Mouse (Mus musculus): ENCODE measurements around the gene Rps12. TPM values are rescaled to one million over a fixed set of nuclear protein-coding genes. Genes with fewer than 3 reads are reported as not detected.

Gene Rps12
- polyA plus RNA-seq, 1 experiment from 2014 or later = 89.4 TPM

GRCm38 (mm10) chr10:23806201-23806600, 19.1 kb upstream of the Rps12 start:
- Histone ChIP-seq H3K9ac (ENCODE audit: low read length) (no peak overlapping the region), H3K4me3 (ENCODE audit: low read length) (no peak overlapping the region), H3K4me1 (ENCODE audit: control insufficient read depth, insufficient read depth, low read length) (no peaks in the 10 kb centered on the region), H3K4me2 (ENCODE audit: low read depth, low read length) (no peak overlapping the region), H3K27ac (ENCODE audit: low read length) (no peak overlapping the region), H3K36me3 (ENCODE audit: control insufficient read depth, insufficient read depth) (peaks cover 18% of the 10 kb centered on the region), H3K27me3 (ENCODE audit: control insufficient read depth, insufficient read depth, low read length) (no peaks in the 10 kb centered on the region), H3K9me3 (replicated peaks; ENCODE audit: control insufficient read depth, low read length) (no peaks in the 10 kb centered on the region)
- ATAC-seq (replicated peaks; ENCODE audit: extremely low read depth, insufficient read depth, low FRiP score) = no peak
- WGBS = 60% methylated on average over 4 of the region's 4 CpGs

DNA sequence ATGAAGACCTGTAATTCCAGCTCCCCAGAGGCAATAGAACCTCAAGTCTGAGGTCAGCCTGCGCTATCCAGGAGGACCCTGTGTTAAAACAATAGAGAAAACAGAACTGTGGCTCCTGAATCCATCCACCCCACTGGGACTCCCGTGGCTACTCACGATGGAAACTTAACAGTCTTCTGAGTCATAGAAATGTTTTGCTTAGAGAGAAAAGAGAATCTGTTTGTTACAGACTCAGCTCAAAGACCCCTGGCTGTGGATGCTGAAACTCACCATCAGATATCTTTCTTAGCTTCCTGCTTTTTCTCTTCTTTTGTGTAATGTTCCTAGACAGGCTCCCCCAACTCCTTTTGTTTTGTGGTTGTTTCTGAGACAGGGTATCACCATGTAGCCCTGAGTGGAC, 17.6 kb upstream of the Rps12 start:
- Histone ChIP-seq H3K4me1 (ENCODE audit: control insufficient read depth, insufficient read depth, low read length) (no peaks in the 10 kb centered on the region), H3K36me3 (ENCODE audit: control insufficient read depth, insufficient read depth) (peaks cover 17% of the 10 kb centered on the region)
- WGBS = 67% methylated on average over 3 of the region's 3 CpGs

GRCm38 (mm10) chr10:23802911-23803310, 15.8 kb upstream of the Rps12 start:
- Histone ChIP-seq H3K27ac (ENCODE audit: low read length) (no peak overlapping the region), H3K36me3 (ENCODE audit: control insufficient read depth, insufficient read depth) (peaks cover 15% of the 10 kb centered on the region), H3K4me3 (ENCODE audit: low read length) (no peak overlapping the region), H3K27me3 (ENCODE audit: control insufficient read depth, insufficient read depth, low read length) (no peaks in the 10 kb centered on the region), H3K9ac (ENCODE audit: low read length) (no peak overlapping the region), H3K4me1 (ENCODE audit: control insufficient read depth, insufficient read depth, low read length) (no peaks in the 10 kb centered on the region), H3K4me2 (ENCODE audit: low read depth, low read length) (no peak overlapping the region), H3K9me3 (replicated peaks; ENCODE audit: control insufficient read depth, low read length) (no peaks in the 10 kb centered on the region)
- 52% methylated on average over 3 of the region's 3 CpGs for WGBS
- no peak for ATAC-seq (replicated peaks; ENCODE audit: extremely low read depth, insufficient read depth, low FRiP score)

More for the DNA sequence above, 17.6 kb upstream of the Rps12 start:
- H3K27ac ChIP-seq (ENCODE audit: low read length) = no peak overlapping the region
- no peak overlapping the region for H3K9ac ChIP-seq (ENCODE audit: low read length)
- H3K4me2 ChIP-seq (ENCODE audit: low read depth, low read length) = no peak overlapping the region
- no peak overlapping the region for H3K4me3 ChIP-seq (ENCODE audit: low read length)
- H3K9me3 ChIP-seq (replicated peaks; ENCODE audit: control insufficient read depth, low read length) = no peaks in the 10 kb centered on the region
- H3K27me3 ChIP-seq (ENCODE audit: control insufficient read depth, insufficient read depth, low read length) = no peaks in the 10 kb centered on the region
- ATAC-seq (replicated peaks; ENCODE audit: extremely low read depth, insufficient read depth, low FRiP score) = no peak

DNA sequence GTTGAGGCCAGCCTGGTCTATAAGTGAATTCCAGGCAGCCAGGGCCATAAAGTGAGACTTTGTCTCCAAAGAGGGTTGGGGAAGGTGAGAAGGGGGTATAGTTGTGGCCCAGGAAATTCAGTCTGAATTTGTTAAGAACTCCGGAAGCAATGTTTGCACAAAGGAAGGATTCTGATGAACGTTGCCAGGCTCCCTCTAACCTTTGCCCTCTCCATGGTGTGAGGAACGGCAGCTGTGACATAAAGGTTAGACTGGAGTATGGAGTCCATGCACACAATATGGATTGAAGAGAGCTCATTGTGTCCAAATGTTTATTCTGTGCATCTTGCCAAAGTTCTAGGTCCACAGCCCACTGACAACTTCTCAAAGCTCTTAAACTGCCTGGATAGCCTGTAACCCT, 12.9 kb upstream of the Rps12 start:
- no peak overlapping the region for H3K4me3 ChIP-seq (ENCODE audit: low read length)
- no peaks in the 10 kb centered on the region for H3K27me3 ChIP-seq (ENCODE audit: control insufficient read depth, insufficient read depth, low read length)
- no peak for ATAC-seq (replicated peaks; ENCODE audit: extremely low read depth, insufficient read depth, low FRiP score)
- WGBS = 51% methylated on average over 3 of the region's 3 CpGs
- no peak overlapping the region for H3K27ac ChIP-seq (ENCODE audit: low read length)
- peaks cover 9% of the 10 kb centered on the region for H3K36me3 ChIP-seq (ENCODE audit: control insufficient read depth, insufficient read depth)
- no peak overlapping the region for H3K9ac ChIP-seq (ENCODE audit: low read length)
- H3K9me3 ChIP-seq (replicated peaks; ENCODE audit: control insufficient read depth, low read length) = no peaks in the 10 kb centered on the region
- no peak overlapping the region for H3K4me2 ChIP-seq (ENCODE audit: low read depth, low read length)
- H3K4me1 ChIP-seq (ENCODE audit: control insufficient read depth, insufficient read depth, low read length) = peaks cover 10% of the 10 kb centered on the region

- Histone ChIP-seq H3K4me3 (ENCODE audit: low read length) (no peak overlapping the region), H3K4me2 (ENCODE audit: low read depth, low read length) (no peak overlapping the region), H3K9me3 (replicated peaks; ENCODE audit: control insufficient read depth, low read length) (no peaks in the 10 kb centered on the region), H3K4me1 (ENCODE audit: control insufficient read depth, insufficient read depth, low read length) (peaks cover 10% of the 10 kb centered on the region), H3K27ac (ENCODE audit: low read length) (no peak overlapping the region), H3K36me3 (ENCODE audit: control insufficient read depth, insufficient read depth) (0 out of 2 replicates have a peak, but pooled peaks cover 2% of the 10 kb centered on the region), H3K27me3 (ENCODE audit: control insufficient read depth, insufficient read depth, low read length) (no peaks in the 10 kb centered on the region), H3K9ac (ENCODE audit: low read length) (no peak overlapping the region)
- ATAC-seq (replicated peaks; ENCODE audit: extremely low read depth, insufficient read depth, low FRiP score) = no peak
- 73% methylated on average over 1 of the region's 1 CpGs for WGBS
Observed at GRCm38 (mm10) chr10:23798142-23798541, 11.1 kb upstream of the Rps12 start.

- H3K4me2 ChIP-seq (ENCODE audit: low read depth, low read length) = peak overlapping the region; percentile 65
- H3K9me3 ChIP-seq (replicated peaks; ENCODE audit: control insufficient read depth, low read length) = no peaks in the 10 kb centered on the region
- no peaks in the 10 kb centered on the region for H3K27me3 ChIP-seq (ENCODE audit: control insufficient read depth, insufficient read depth, low read length)
- H3K36me3 ChIP-seq (ENCODE audit: control insufficient read depth, insufficient read depth) = 0 out of 2 replicates have a peak, but pooled peaks cover 2% of the 10 kb centered on the region
- H3K4me3 ChIP-seq (ENCODE audit: low read length) = peak overlapping the region; percentile 81
- H3K9ac ChIP-seq (ENCODE audit: low read length) = peak overlapping the region; percentile 87; the same call in 1 of the 2 replicates
- no peak overlapping the region for H3K27ac ChIP-seq (ENCODE audit: low read length)
- 29% methylated on average over 3 of the region's 3 CpGs for WGBS
- ATAC-seq (replicated peaks; ENCODE audit: extremely low read depth, insufficient read depth, low FRiP score) = no peak
- peaks cover 10% of the 10 kb centered on the region for H3K4me1 ChIP-seq (ENCODE audit: control insufficient read depth, insufficient read depth, low read length)
Observed at GRCm38 (mm10) chr10:23797606-23798005, 10.5 kb upstream of the Rps12 start.

DNA sequence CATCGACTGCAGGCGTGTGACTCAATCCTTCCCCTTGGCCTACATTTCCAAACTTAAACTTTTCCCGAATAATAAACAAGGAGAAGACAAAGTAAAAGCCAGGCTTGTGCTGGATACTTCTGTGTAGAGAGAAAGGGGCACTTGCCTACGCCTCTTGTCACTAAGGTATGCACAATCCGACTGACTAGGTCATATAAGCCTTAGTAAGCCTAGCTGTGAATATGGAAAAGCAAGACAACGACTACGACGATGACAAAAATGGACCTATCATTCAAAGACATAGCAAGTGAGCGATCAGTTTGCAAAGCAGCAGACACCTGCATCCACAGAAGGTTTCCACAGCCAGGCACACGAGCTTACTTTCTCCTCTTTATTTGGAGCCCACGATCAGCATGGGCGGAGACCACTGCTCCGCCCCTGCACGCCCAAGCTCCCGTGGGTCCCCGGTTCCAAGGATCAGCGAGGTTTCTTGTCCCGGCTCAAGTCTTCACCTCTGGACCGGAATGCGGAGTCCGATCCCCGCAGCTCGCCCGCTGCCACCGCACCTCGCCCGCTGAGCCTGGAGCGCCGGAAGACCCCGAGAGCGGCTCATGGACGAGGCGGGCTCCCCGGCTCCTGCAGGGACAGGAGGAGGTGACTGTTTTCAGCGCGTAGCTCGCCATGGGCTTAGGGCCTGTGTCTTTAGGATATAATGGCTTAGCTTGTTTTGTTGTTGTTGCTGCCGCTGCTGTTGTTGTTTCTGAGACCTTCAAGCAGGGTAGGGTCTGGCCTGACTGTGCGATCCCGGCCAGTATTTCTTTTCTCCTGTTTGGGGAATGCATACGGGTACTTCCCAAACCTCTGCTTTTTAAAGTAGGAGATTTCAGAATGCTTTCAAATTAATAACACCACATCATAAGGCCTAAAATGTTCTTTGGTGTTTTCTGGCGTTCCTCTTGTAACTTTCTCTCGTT, 9.8 kb upstream of the Rps12 start, which contains the start of gene Slc18b1:
Gene Slc18b1 (plus strand): TSS at position 436 of the 953 bp plus-strand sequence.
- Histone ChIP-seq H3K4me2 (ENCODE audit: low read depth, low read length) (peak within 1 kb of the TSS; percentile 65), H3K9me3 (replicated peaks; ENCODE audit: control insufficient read depth, low read length) (no peaks in the 10 kb centered on the region), H3K4me1 (ENCODE audit: control insufficient read depth, insufficient read depth, low read length) (peaks cover 10% of the 10 kb centered on the region), H3K9ac (ENCODE audit: low read length) (peak within 1 kb of the TSS; percentile 87), H3K27ac (ENCODE audit: low read length) (peak within 1 kb of the TSS; percentile 61), H3K27me3 (ENCODE audit: control insufficient read depth, insufficient read depth, low read length) (no peaks in the 10 kb centered on the region), H3K36me3 (ENCODE audit: control insufficient read depth, insufficient read depth) (0 out of 2 replicates have a peak, but pooled peaks cover 2% of the 10 kb centered on the region), H3K4me3 (ENCODE audit: low read length) (peak within 1 kb of the TSS; percentile 81)
- WGBS = 6% methylated on average over 43 of the region's 43 CpGs
- peak; percentile 70 for ATAC-seq (replicated peaks; ENCODE audit: extremely low read depth, insufficient read depth, low FRiP score)

GRCm38 (mm10) chr10:23795871-23796520, 8.9 kb upstream of the Rps12 start:
- Histone ChIP-seq H3K4me3 (ENCODE audit: low read length) (peak overlapping the region; percentile 81), H3K4me1 (ENCODE audit: control insufficient read depth, insufficient read depth, low read length) (peaks cover 10% of the 10 kb centered on the region), H3K9ac (ENCODE audit: low read length) (peak overlapping the region; percentile 87), H3K27ac (ENCODE audit: low read length) (no peak overlapping the region; the same call in 1 of the 2 replicates), H3K9me3 (replicated peaks; ENCODE audit: control insufficient read depth, low read length) (no peaks in the 10 kb centered on the region), H3K4me2 (ENCODE audit: low read depth, low read length) (peak overlapping the region; percentile 65), H3K36me3 (ENCODE audit: control insufficient read depth, insufficient read depth) (0 out of 2 replicates have a peak, but pooled peaks cover 2% of the 10 kb centered on the region), H3K27me3 (ENCODE audit: control insufficient read depth, insufficient read depth, low read length) (no peaks in the 10 kb centered on the region)
- peak; percentile 49; the same call in 1 of the 2 replicates for ATAC-seq (replicated peaks; ENCODE audit: extremely low read depth, insufficient read depth, low FRiP score)
- WGBS = 48% methylated on average over 9 of the region's 9 CpGs

Measured in heart, embryonic 16.5 days (tissue).